Mouse (Mus musculus) hindbrain, embryonic 14.5 days (tissue): ENCODE measurements around the gene Gm8797. TPM values are rescaled to one million over a fixed set of nuclear protein-coding genes. Genes with fewer than 3 reads are reported as not detected.
"Not testable (repeated sequence)": the region's sequence is repeated elsewhere in the genome, so short reads cannot be mapped to it uniquely, and the experiment has no call there.

Source experiments
- ATAC-seq: fragments of 200-750 bp; cut with Nextera tagmentation; 2 replicates; pipeline ENCODE4 v1.8.0; 2017; ENCODE audit warnings: moderate number of reproducible peaks, mild to moderate bottlenecking, moderate TSS enrichment, moderate library complexity; ENCODE audit not compliant: low FRiP score
- DNase-seq: peaks from one replicate; pipeline ENCODE4 v3.0.0-alpha.2; 2015; ENCODE audit warnings: low spot score
- H3K27ac ChIP-seq: fragments of 300-500 bp; sonication (generic); 2 replicates; pipeline ENCODE4 v1.5.1; 2014; ENCODE audit warnings: mild to moderate bottlenecking, moderate library complexity
- H3K27me3 ChIP-seq: fragments of 300-500 bp; sonication (generic); 2 replicates; pipeline ENCODE4 v1.6.1; 2014; ENCODE audit warnings: mild to moderate bottlenecking, low read length, mixed read lengths; ENCODE audit not compliant: control insufficient read depth, insufficient read depth
- H3K36me3 ChIP-seq: fragments of 300-500 bp; sonication (generic); replicated peaks from 2 replicates; pipeline ENCODE4 v1.6.1; 2014; ENCODE audit not compliant: control insufficient read depth, insufficient read depth
- H3K4me1 ChIP-seq: fragments of 300-500 bp; sonication (generic); replicated peaks from 2 replicates; pipeline ENCODE4 v1.6.1; 2014; ENCODE audit warnings: antibody characterized with exemption, low read length, mixed read lengths; ENCODE audit not compliant: control insufficient read depth, insufficient read depth
- H3K4me2 ChIP-seq: fragments of 300-500 bp; sonication (generic); replicated peaks from 2 replicates; pipeline ENCODE4 v1.6.1; 2014; ENCODE audit warnings: mild to moderate bottlenecking, moderate library complexity
- H3K4me3 ChIP-seq: fragments of 300-500 bp; sonication (generic); replicated peaks from 2 replicates; pipeline ENCODE4 v1.5.1; 2014; ENCODE audit warnings: mild to moderate bottlenecking, low read length
- H3K9ac ChIP-seq: fragments of 300-500 bp; sonication (generic); 2 replicates; pipeline ENCODE4 v1.6.1; 2014
- H3K9me3 ChIP-seq: fragments of 300-500 bp; sonication (generic); 2 replicates; pipeline ENCODE4 v1.6.1; 2016; ENCODE audit warnings: low read length; ENCODE audit not compliant: control insufficient read depth
- WGBS: fragments of 180-500 bp; shearing (Covaris S2); extraction: QIAGEN DNeasy Blood & Tissue Kit; methylation state at CpG from one replicate; pipeline ENCODE4 v1.1.7; 2014; 5-methylcytosine and 5-hydroxymethylcytosine counted together
- polyA plus RNA-seq: library from polyadenylated mRNA; unstranded; fragments of >200 nt; fragmentation: Nextera tagmentation; extraction: Ambion mirVana; gene quantifications from 2 replicates; pipeline ENCODE4 v1.2.1, GENCODE M21; 2014

The Gm8797 gene
- 20.8 and 21.4 TPM in 2 replicates for polyA plus RNA-seq

- not testable (repeated sequence) for DNase-seq, H3K4me2 ChIP-seq, ATAC-seq, H3K9me3 ChIP-seq, H3K27ac ChIP-seq, H3K27me3 ChIP-seq, H3K4me3 ChIP-seq, H3K9ac ChIP-seq, H3K36me3 ChIP-seq
- WGBS = 97% methylated on average over 9 of the region's 9 CpGs
- H3K4me1 ChIP-seq = peaks cover 10% of the 10 kb centered on the region; the same call in 1 of the 2 replicates
Observed at GRCm38 (mm10) chr3:5750506-5750905, at the start of gene Gm8797. Gene Gm8797, plus strand, starts transcription at chr3:5750806.

GRCm38 (mm10) chr3:5714481-5714880 is 36.1 kb upstream of the Gm8797 start:
- Histone ChIP-seq H3K9me3 (no peaks in the 10 kb centered on the region), H3K4me2 (no peak overlapping the region), H3K4me1 (no peaks in the 10 kb centered on the region), H3K27me3 (no peaks in the 10 kb centered on the region), H3K9ac (no peak overlapping the region), H3K36me3 (no peaks in the 10 kb centered on the region), H3K4me3 (no peak overlapping the region), H3K27ac (no peak overlapping the region)
- no peak for DNase-seq
- ATAC-seq = no peak

GRCm38 (mm10) chr3:5732931-5733330 is 17.7 kb upstream of the Gm8797 start:
- no peak for ATAC-seq
- no peaks in the 10 kb centered on the region for H3K4me1 ChIP-seq
- H3K36me3 ChIP-seq = no peaks in the 10 kb centered on the region
- no peak for DNase-seq
- H3K4me2 ChIP-seq = no peak overlapping the region
- no peaks in the 10 kb centered on the region for H3K9me3 ChIP-seq
- no peak overlapping the region for H3K4me3 ChIP-seq
- no peak overlapping the region for H3K27ac ChIP-seq
- H3K9ac ChIP-seq = no peak overlapping the region
- H3K27me3 ChIP-seq = no peaks in the 10 kb centered on the region

GRCm38 (mm10) chr3:5754763-5755478 is 4.3 kb downstream of the Gm8797 start:
- H3K9ac ChIP-seq = no peak overlapping the region
- ATAC-seq = peak; percentile 98
- H3K27me3 ChIP-seq = no peaks in the 10 kb centered on the region
- DNase-seq = peak; percentile 92
- H3K4me1 ChIP-seq = peaks cover 10% of the 10 kb centered on the region; the same call in 1 of the 2 replicates
- 18% methylated on average over 3 of the region's 3 CpGs for WGBS
- peak overlapping the region; percentile 21 for H3K4me2 ChIP-seq
- H3K9me3 ChIP-seq = no peaks in the 10 kb centered on the region
- H3K36me3 ChIP-seq = no peaks in the 10 kb centered on the region
- H3K4me3 ChIP-seq = no peak overlapping the region
- peak overlapping the region; percentile 68 for H3K27ac ChIP-seq

GRCm38 (mm10) chr3:5766256-5766655 is 15.7 kb downstream of the Gm8797 start:
- ATAC-seq (no peak), DNase-seq (no peak)
- H3K9ac ChIP-seq = no peak overlapping the region
- no peaks in the 10 kb centered on the region for H3K4me1 ChIP-seq
- 29% methylated on average over 3 of the region's 3 CpGs for WGBS
- no peaks in the 10 kb centered on the region for H3K9me3 ChIP-seq
- no peaks in the 10 kb centered on the region for H3K36me3 ChIP-seq
- H3K4me2 ChIP-seq = no peak overlapping the region
- no peak overlapping the region for H3K27ac ChIP-seq
- H3K27me3 ChIP-seq = no peaks in the 10 kb centered on the region
- H3K4me3 ChIP-seq = no peak overlapping the region

GRCm38 (mm10) chr3:5776894-5777293 is 26.3 kb downstream of the Gm8797 start:
- no peak overlapping the region for H3K27ac ChIP-seq
- 89% methylated on average over 2 of the region's 2 CpGs for WGBS
- no peaks in the 10 kb centered on the region for H3K4me1 ChIP-seq
- no peaks in the 10 kb centered on the region for H3K27me3 ChIP-seq
- H3K4me3 ChIP-seq = no peak overlapping the region
- no peak for DNase-seq
- H3K36me3 ChIP-seq = no peaks in the 10 kb centered on the region
- no peak overlapping the region for H3K9ac ChIP-seq
- no peak overlapping the region for H3K4me2 ChIP-seq
- no peaks in the 10 kb centered on the region for H3K9me3 ChIP-seq
- ATAC-seq = no peak
